Mouse (Mus musculus) cerebellum, adult 2 months (tissue): ENCODE data around the gene Mmp17.

ENCODE experiments used
- CTCF ChIP-seq: fragments of 200-500 bp; IDR thresholded peaks from 2 replicates; pipeline ENCODE4 v1.5.1; 2011; ENCODE audit warnings: low read depth, mild to moderate bottlenecking, control low read depth, low read length, moderate library complexity, borderline replicate concordance; ENCODE audit not compliant: insufficient read depth
- POLR2A ChIP-seq: fragments of 200-500 bp; IDR thresholded peaks from 2 replicates; pipeline ENCODE4 v1.6.1; 2011; ENCODE audit warnings: low read length, control low read depth, borderline replicate concordance; ENCODE audit not compliant: insufficient read depth

DNA sequence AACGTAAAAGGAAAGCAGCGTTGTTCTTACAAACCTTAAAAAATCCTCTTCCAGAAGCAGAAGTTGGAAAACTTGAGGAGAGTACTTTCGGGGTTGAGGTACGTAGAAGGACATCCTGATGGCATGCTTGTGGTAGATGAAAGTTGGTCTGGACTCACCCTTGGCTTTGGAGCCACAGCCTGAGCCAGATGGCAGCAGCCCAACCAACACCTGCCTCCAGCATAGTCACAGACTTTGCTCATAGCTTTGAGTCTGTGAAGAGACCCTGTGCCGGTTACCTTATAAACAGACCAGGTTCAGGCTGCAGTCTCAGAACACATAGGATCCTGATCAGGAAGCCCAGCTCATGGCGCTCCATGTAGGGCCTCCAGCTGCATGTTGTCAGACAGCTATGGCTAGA, 33.2 kb upstream of the Mmp17 start:
- TF ChIP-seq POLR2A (no peak), CTCF (no peak)
